Mouse (Mus musculus): ENCODE measurements around the gene Moxd2.

- TF ChIP-seq HCFC1 (IDR thresholded peaks at IDR 0.05; ENCODE audit: borderline replicate concordance, insufficient read depth, low read length) (no peak), ZC3H11A (IDR thresholded peaks at IDR 0.05; ENCODE audit: borderline replicate concordance, low read depth, low read length) (peak; percentile 39; the same call in 1 of the 2 replicates)
These were observed 6.3 kb upstream of the Moxd2 start for GRCm38 (mm10) chr6:40893577-40893976.

Measured in ES-E14 (cell line).